Mouse (Mus musculus): ENCODE measurements around the gene Adgrl1. TPM values are rescaled to one million over a fixed set of nuclear protein-coding genes. Genes with fewer than 3 reads are reported as not detected.

Gene Adgrl1
- polyA plus RNA-seq, 1 experiment from 2014 or later: 30.2 TPM

GRCm38 (mm10) chr8:83892061-83892460 lies 7.8 kb upstream of the Adgrl1 start:
- Histone ChIP-seq H3K27me3 (peaks cover 49% of the 10 kb centered on the region), H3K9ac (replicated peaks) (no peak overlapping the region), H3K4me2 (replicated peaks) (no peak overlapping the region), H3K4me3 (no peak overlapping the region), H3K9me3 (no peaks in the 10 kb centered on the region), H3K36me3 (no peaks in the 10 kb centered on the region), H3K4me1 (peaks cover 3% of the 10 kb centered on the region), H3K27ac (replicated peaks) (no peak overlapping the region)
- no peak for ATAC-seq (ENCODE audit: low FRiP score, low read depth)
- 77% methylated on average over 4 of the region's 4 CpGs for WGBS

GRCm38 (mm10) chr8:83893915-83894314 lies 6.0 kb upstream of the Adgrl1 start:
- peaks cover 50% of the 10 kb centered on the region for H3K27me3 ChIP-seq
- under 1% methylated on average over 5 of the region's 5 CpGs for WGBS

GRCm38 (mm10) chr8:83895894-83896293 lies 4.0 kb upstream of the Adgrl1 start:
- no peak overlapping the region for H3K27ac ChIP-seq (replicated peaks)
- peaks cover 17% of the 10 kb centered on the region for H3K4me1 ChIP-seq
- H3K27me3 ChIP-seq: peaks cover 50% of the 10 kb centered on the region
- H3K4me2 ChIP-seq (replicated peaks): no peak overlapping the region
- ATAC-seq (ENCODE audit: low FRiP score, low read depth): no peak
- H3K36me3 ChIP-seq: no peaks in the 10 kb centered on the region
- WGBS: 6% methylated on average over 5 of the region's 5 CpGs
- H3K9ac ChIP-seq (replicated peaks): no peak overlapping the region
- no peaks in the 10 kb centered on the region for H3K9me3 ChIP-seq
- H3K4me3 ChIP-seq: no peak overlapping the region

More at GRCm38 (mm10) chr8:83893915-83894314, 6.0 kb upstream of the Adgrl1 start:
- H3K4me2 ChIP-seq (replicated peaks): no peak overlapping the region
- no peak for ATAC-seq (ENCODE audit: low FRiP score, low read depth)
- H3K27ac ChIP-seq (replicated peaks): no peak overlapping the region
- peaks cover 17% of the 10 kb centered on the region for H3K4me1 ChIP-seq
- H3K36me3 ChIP-seq: no peaks in the 10 kb centered on the region
- H3K9ac ChIP-seq (replicated peaks): no peak overlapping the region
- H3K4me3 ChIP-seq: no peak overlapping the region
- no peaks in the 10 kb centered on the region for H3K9me3 ChIP-seq

- Histone ChIP-seq H3K36me3 (no peaks in the 10 kb centered on the region), H3K4me3 (no peak overlapping the region), H3K4me1 (peaks cover 22% of the 10 kb centered on the region), H3K4me2 (replicated peaks) (no peak overlapping the region), H3K9ac (replicated peaks) (no peak overlapping the region), H3K27me3 (peaks cover 49% of the 10 kb centered on the region), H3K27ac (replicated peaks) (no peak overlapping the region), H3K9me3 (no peaks in the 10 kb centered on the region)
- no peak for ATAC-seq (ENCODE audit: low FRiP score, low read depth)
- 86% methylated on average over 7 of the region's 7 CpGs for WGBS
Measured at GRCm38 (mm10) chr8:83896461-83896860, 3.4 kb upstream of the Adgrl1 start.

DNA sequence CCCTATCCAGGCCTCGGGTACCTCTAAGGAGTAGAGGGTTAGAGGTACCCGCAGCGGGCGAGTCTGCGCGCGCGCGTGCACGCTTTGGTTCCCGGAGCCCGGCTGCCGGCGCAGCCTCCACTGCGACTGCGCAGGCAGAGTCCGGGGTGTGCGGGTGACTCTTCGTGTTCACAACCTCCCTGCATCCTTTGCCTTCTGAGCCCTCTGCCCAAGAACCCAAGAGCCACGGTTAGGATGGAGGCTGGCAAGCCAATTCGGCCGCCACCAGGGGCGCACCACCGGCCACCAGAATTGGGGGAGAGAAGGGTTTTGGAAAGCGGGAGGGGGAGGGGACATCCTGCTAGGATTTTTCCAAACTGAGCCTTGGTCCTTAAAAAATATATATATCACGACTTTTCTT lies 2.7 kb upstream of the Adgrl1 start:
- Histone ChIP-seq H3K4me1 (peaks cover 30% of the 10 kb centered on the region), H3K27ac (replicated peaks) (no peak overlapping the region), H3K4me2 (replicated peaks) (peak overlapping the region; percentile 44), H3K27me3 (peaks cover 45% of the 10 kb centered on the region), H3K4me3 (peak overlapping the region; percentile 19), H3K9ac (replicated peaks) (peak overlapping the region; percentile 35), H3K36me3 (no peaks in the 10 kb centered on the region), H3K9me3 (no peaks in the 10 kb centered on the region)
- WGBS: 1% methylated on average over 26 of the region's 26 CpGs
- no peak for ATAC-seq (ENCODE audit: low FRiP score, low read depth)

DNA sequence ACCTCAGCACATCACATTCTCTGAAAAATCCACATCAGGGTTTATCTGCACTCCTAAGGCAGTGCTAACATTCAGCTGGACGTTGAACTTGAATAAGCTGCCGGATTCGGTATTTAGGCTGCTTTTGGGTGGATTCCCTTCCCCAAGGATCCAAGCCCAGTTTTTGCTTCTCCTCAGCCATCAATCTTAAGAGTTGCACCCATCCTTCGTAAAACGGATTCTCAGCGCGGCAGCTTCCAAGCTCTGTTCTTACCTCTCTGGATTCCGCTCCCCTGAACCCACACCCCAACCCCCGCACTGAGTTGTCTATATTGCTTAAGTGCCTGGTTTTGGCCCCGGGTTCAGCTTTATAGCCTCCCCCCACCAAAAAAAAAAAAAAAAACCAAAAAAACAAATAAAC lies 1.4 kb upstream of the Adgrl1 start:
- 6% methylated on average over 10 of the region's 10 CpGs for WGBS
- Histone ChIP-seq H3K9me3 (no peaks in the 10 kb centered on the region), H3K4me2 (replicated peaks) (peak overlapping the region; percentile 89), H3K36me3 (no peaks in the 10 kb centered on the region), H3K27ac (replicated peaks) (peak overlapping the region; percentile 98), H3K27me3 (peaks cover 36% of the 10 kb centered on the region), H3K4me1 (peaks cover 42% of the 10 kb centered on the region), H3K9ac (replicated peaks) (no peak overlapping the region), H3K4me3 (peak overlapping the region; percentile 99)
- ATAC-seq (ENCODE audit: low FRiP score, low read depth): no peak

- Histone ChIP-seq H3K9ac (replicated peaks) (no peak overlapping the region), H3K4me3 (peak overlapping the region; percentile 99), H3K36me3 (no peaks in the 10 kb centered on the region), H3K9me3 (no peaks in the 10 kb centered on the region), H3K27me3 (peaks cover 31% of the 10 kb centered on the region), H3K4me1 (peaks cover 47% of the 10 kb centered on the region), H3K27ac (replicated peaks) (peak overlapping the region; percentile 98), H3K4me2 (replicated peaks) (peak overlapping the region; percentile 89)
- ATAC-seq (ENCODE audit: low FRiP score, low read depth): no peak
- 1% methylated on average over 13 of the region's 13 CpGs for WGBS
Measured at GRCm38 (mm10) chr8:83898985-83899362, 931 bp upstream of the Adgrl1 start.

DNA sequence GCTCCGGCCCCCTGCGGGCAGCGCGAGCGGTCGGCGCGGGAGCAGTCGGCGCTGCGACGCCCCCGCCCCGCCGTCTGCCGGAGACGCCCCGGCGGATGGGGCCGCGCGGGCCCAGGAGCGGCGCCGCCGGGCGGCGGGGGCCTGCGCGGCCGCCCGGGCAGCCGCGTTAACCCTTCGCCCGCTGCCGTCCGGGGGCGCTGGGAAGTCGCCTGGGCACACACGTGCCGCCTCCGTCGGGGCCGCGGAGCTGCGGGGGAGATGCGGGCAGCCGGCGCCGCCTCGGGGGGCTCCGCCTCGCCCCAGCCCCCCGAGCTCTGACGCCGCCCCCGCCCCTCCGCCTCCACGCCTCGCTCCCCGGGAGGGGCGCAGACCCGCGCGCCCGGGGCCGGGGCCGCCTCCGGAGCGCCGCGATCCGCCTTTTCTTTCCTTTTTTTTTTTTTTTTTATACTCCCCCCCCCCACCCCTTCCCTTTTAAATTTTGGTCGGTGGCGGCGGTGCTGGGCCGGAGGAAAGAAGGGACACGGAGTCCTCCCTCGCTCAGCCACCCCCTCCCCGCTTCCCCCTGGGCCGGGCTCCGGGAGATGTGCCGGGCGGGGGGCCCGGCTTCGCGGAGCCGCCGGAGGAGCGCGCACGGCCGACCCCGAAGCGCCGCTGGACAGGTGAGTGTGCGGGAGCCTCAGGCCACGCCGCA lies 506 bp downstream of the Adgrl1 start:
- 1% methylated on average over 40 of the region's 100 CpGs for WGBS
- peaks cover 16% of the 10 kb centered on the region for H3K27me3 ChIP-seq
- no peaks in the 10 kb centered on the region for H3K9me3 ChIP-seq
- H3K27ac ChIP-seq (replicated peaks): peak overlapping the region; percentile 98
- peak overlapping the region; percentile 89 for H3K4me2 ChIP-seq (replicated peaks)
- no peaks in the 10 kb centered on the region for H3K36me3 ChIP-seq
- peak overlapping the region; percentile 94 for H3K9ac ChIP-seq (replicated peaks)
- ATAC-seq (ENCODE audit: low FRiP score, low read depth): no peak
- peaks cover 59% of the 10 kb centered on the region for H3K4me1 ChIP-seq
- H3K4me3 ChIP-seq: peak overlapping the region; percentile 99

- 0% methylated on average over 27 of the region's 40 CpGs for WGBS
- Histone ChIP-seq H3K4me2 (replicated peaks) (peak overlapping the region; percentile 89), H3K4me3 (peak overlapping the region; percentile 99), H3K9me3 (no peaks in the 10 kb centered on the region), H3K36me3 (no peaks in the 10 kb centered on the region), H3K27ac (replicated peaks) (peak overlapping the region; percentile 98), H3K4me1 (peaks cover 60% of the 10 kb centered on the region), H3K27me3 (peaks cover 12% of the 10 kb centered on the region), H3K9ac (replicated peaks) (peak overlapping the region; percentile 94)
- ATAC-seq (ENCODE audit: low FRiP score, low read depth): no peak
Measured at GRCm38 (mm10) chr8:83900957-83901270, 1.0 kb downstream of the Adgrl1 start.

DNA sequence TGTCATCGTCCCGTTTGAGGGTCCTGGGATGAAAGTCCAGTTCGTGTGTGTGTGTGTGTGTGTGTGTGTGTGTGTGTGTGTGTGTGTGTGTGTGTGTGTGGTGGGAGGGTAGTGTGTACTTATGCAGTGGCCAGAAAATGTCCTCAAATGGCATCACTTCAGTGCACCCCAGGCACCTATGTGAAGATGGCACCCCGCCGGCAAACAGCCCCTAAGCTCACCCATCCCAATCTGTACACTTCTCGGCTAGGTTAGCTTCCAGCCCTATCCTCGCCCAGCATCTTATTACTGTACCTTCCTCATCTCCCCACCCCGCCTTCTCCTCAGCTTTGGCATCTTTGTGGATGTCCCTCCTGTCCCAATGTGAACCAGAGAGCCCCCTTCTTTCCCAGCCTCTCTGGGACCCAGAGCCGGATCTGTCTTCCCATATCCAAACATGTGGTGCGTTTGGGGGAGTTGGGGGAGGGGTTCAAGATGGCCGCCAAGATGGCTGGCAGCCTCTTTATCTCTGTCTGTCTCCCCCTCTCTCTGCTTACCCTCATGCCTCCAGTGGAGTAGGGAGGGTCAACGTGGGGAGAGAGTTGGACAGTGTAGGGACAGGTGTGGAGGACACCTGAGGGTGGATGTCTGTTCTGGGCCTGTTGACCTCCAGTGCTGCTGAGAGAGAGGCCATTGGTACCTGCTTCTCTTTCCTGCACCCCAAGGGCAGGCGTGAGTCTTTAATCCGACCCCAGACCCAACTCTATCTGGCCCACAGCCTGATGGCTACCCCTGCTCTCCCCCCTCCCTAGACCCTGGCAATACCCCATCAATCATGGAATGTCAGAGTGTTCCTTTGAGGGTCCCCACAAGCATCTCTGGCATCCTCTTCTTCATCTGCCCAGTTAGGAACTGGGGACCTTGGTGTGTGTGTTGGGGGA lies 1.9 kb downstream of the Adgrl1 start:
- H3K9ac ChIP-seq (replicated peaks): peak overlapping the region; percentile 94
- peak overlapping the region; percentile 98 for H3K27ac ChIP-seq (replicated peaks)
- WGBS: 14% methylated on average over 13 of the region's 14 CpGs

GRCm38 (mm10) chr8:83902961-83903666 lies 3.2 kb downstream of the Adgrl1 start:
- Histone ChIP-seq H3K36me3 (no peaks in the 10 kb centered on the region), H3K27me3 (no peaks in the 10 kb centered on the region), H3K9ac (replicated peaks) (0 out of 2 replicates have a peak overlapping the region, but pooled peaks have one; percentile 16), H3K27ac (replicated peaks) (peak overlapping the region; percentile 36; the same call in 1 of the 2 replicates), H3K4me1 (peaks cover 55% of the 10 kb centered on the region), H3K4me2 (replicated peaks) (peak overlapping the region; percentile 89), H3K9me3 (no peaks in the 10 kb centered on the region), H3K4me3 (peak overlapping the region; percentile 99)
- WGBS: 8% methylated on average over 13 of the region's 13 CpGs
- no peak for ATAC-seq (ENCODE audit: low FRiP score, low read depth)

More for the DNA sequence above, 1.9 kb downstream of the Adgrl1 start:
- Histone ChIP-seq H3K4me2 (replicated peaks) (peak overlapping the region; percentile 89), H3K36me3 (no peaks in the 10 kb centered on the region), H3K4me1 (peaks cover 59% of the 10 kb centered on the region), H3K4me3 (peak overlapping the region; percentile 99), H3K27me3 (peaks cover 3% of the 10 kb centered on the region), H3K9me3 (no peaks in the 10 kb centered on the region)
- ATAC-seq (ENCODE audit: low FRiP score, low read depth): no peak

Measured in midbrain, embryonic 12.5 days (tissue).